Mouse (Mus musculus) layer of hippocampus, adult 8-10 months (tissue): ENCODE results near the gene Pros1. TPM values are rescaled to one million over a fixed set of nuclear protein-coding genes. Genes with fewer than 3 reads are reported as not detected.

Experiments used
- DNase-seq, 2 experiments: peaks; one replicate each; pipeline ENCODE4 v3.0.0; 2022; ENCODE audit warnings: low spot score in 2 of 2
- total RNA-seq, 4 experiments: library from RNA; stranded (reverse); gene quantifications; 2 replicates each; pipeline ENCODE4 v1.2.4; 2022

Gene Pros1
- total RNA-seq, result 10 to 100 TPM; 10.4 to 28.1 (median 17.7) TPM

- peak in 1 of 2 experiments; percentile 18 for DNase-seq
Observed at GRCm38 (mm10) chr16:62854191-62855068, at the start of gene Pros1. Gene Pros1 (plus strand): TSS chr16:62854307.

- no peak for DNase-seq
Observed at GRCm38 (mm10) chr16:62804621-62805020, 49.5 kb upstream of the Pros1 start.

- no peak for DNase-seq
Observed at GRCm38 (mm10) chr16:62807249-62807979, 46.7 kb upstream of the Pros1 start.

- DNase-seq, result no peak
Observed at GRCm38 (mm10) chr16:62810855-62811254, 43.3 kb upstream of the Pros1 start.

- DNase-seq, result no peak
Observed at GRCm38 (mm10) chr16:62813790-62814189, 40.3 kb upstream of the Pros1 start.

- no peak for DNase-seq
Observed at GRCm38 (mm10) chr16:62814491-62814890, 39.6 kb upstream of the Pros1 start, which contains the start of gene Stx19. Gene Stx19 (plus strand): TSS chr16:62814676.

- no peak for DNase-seq
Observed at GRCm38 (mm10) chr16:62822472-62822871, 31.6 kb upstream of the Pros1 start.

- DNase-seq, result no peak
Observed at GRCm38 (mm10) chr16:62826156-62827001, 27.7 kb upstream of the Pros1 start.

- no peak for DNase-seq
Observed at GRCm38 (mm10) chr16:62832027-62832426, 22.1 kb upstream of the Pros1 start.

GRCm38 (mm10) chr16:62832481-62832880, 21.6 kb upstream of the Pros1 start:
- no peak for DNase-seq

- no peak for DNase-seq
Observed at GRCm38 (mm10) chr16:62834016-62834735, 19.9 kb upstream of the Pros1 start.

GRCm38 (mm10) chr16:62845341-62845740, 8.8 kb upstream of the Pros1 start:
- no peak for DNase-seq

GRCm38 (mm10) chr16:62846498-62847312, 7.4 kb upstream of the Pros1 start, which contains the start of gene Arl13b:
Gene Arl13b (minus strand): TSS chr16:62847040.
- DNase-seq, result peak; percentile 92 to 96

- no peak for DNase-seq
Observed at GRCm38 (mm10) chr16:62852464-62853252, 1.4 kb upstream of the Pros1 start.

GRCm38 (mm10) chr16:62853611-62854126, 438 bp upstream of the Pros1 start:
- no peak for DNase-seq

- DNase-seq, result no peak
Observed at GRCm38 (mm10) chr16:62855385-62855784, 1.3 kb downstream of the Pros1 start.

GRCm38 (mm10) chr16:62856273-62856672, 2.2 kb downstream of the Pros1 start:
- no peak for DNase-seq

GRCm38 (mm10) chr16:62857498-62857897, 3.4 kb downstream of the Pros1 start:
- no peak for DNase-seq

GRCm38 (mm10) chr16:62858018-62858417, 3.9 kb downstream of the Pros1 start:
- DNase-seq, result no peak
